Mouse (Mus musculus): ENCODE measurements around the gene Dhx58. TPM values are rescaled to one million over a fixed set of nuclear protein-coding genes. Genes with fewer than 3 reads are reported as not detected.

Gene Dhx58
- 1 to 10 TPM; 1.4 to 2.5 TPM for total RNA-seq (2021)
- long read RNA-seq = 0 reads

- DNase-seq (ENCODE audit: low spot score in 2 of 2) = no peak
Observed at GRCm38 (mm10) chr11:100703851-100704531, at the start of gene Dhx58. TSS of gene Dhx58 (minus strand) at chr11:100704271.

- no peak for DNase-seq (ENCODE audit: low spot score in 2 of 2)
Observed at GRCm38 (mm10) chr11:100752294-100752693, 48.2 kb upstream of the Dhx58 start.

- DNase-seq (ENCODE audit: low spot score in 2 of 2) = peak in 1 of 2 experiments; percentile 61
Observed at GRCm38 (mm10) chr11:100750127-100750526, 46.1 kb upstream of the Dhx58 start.

- DNase-seq (ENCODE audit: low spot score in 2 of 2) = peak in 1 of 2 experiments; percentile 27
Observed at GRCm38 (mm10) chr11:100749469-100749868, 45.4 kb upstream of the Dhx58 start.

GRCm38 (mm10) chr11:100748620-100749019 is 44.5 kb upstream of the Dhx58 start:
- peak in 1 of 2 experiments; percentile 37 for DNase-seq (ENCODE audit: low spot score in 2 of 2)

GRCm38 (mm10) chr11:100747114-100747513 is 43.0 kb upstream of the Dhx58 start:
- no peak for DNase-seq (ENCODE audit: low spot score in 2 of 2)

- DNase-seq (ENCODE audit: low spot score in 2 of 2) = no peak
Observed at GRCm38 (mm10) chr11:100746546-100746945, 42.5 kb upstream of the Dhx58 start.

- peak in 1 of 2 experiments; percentile 67 for DNase-seq (ENCODE audit: low spot score in 2 of 2)
Observed at GRCm38 (mm10) chr11:100745085-100745484, 41.0 kb upstream of the Dhx58 start.

GRCm38 (mm10) chr11:100741348-100741747 is 37.3 kb upstream of the Dhx58 start:
- no peak for DNase-seq (ENCODE audit: low spot score in 2 of 2)

GRCm38 (mm10) chr11:100738749-100739148 is 34.7 kb upstream of the Dhx58 start:
- DNase-seq (ENCODE audit: low spot score in 2 of 2) = no peak

- peak; percentile 99 for DNase-seq (ENCODE audit: low spot score in 2 of 2)
Observed at GRCm38 (mm10) chr11:100738066-100738604, 34.1 kb upstream of the Dhx58 start, which contains the start of gene Rab5c. TSS of gene Rab5c (minus strand) at chr11:100738215.

GRCm38 (mm10) chr11:100737105-100737733 is 33.1 kb upstream of the Dhx58 start:
- no peak for DNase-seq (ENCODE audit: low spot score in 2 of 2)

GRCm38 (mm10) chr11:100736746-100737080 is 32.6 kb upstream of the Dhx58 start:
- DNase-seq (ENCODE audit: low spot score in 2 of 2) = no peak

GRCm38 (mm10) chr11:100735954-100736745 is 32.1 kb upstream of the Dhx58 start:
- DNase-seq (ENCODE audit: low spot score in 2 of 2) = no peak

GRCm38 (mm10) chr11:100735134-100735865 is 31.2 kb upstream of the Dhx58 start:
- no peak for DNase-seq (ENCODE audit: low spot score in 2 of 2)

GRCm38 (mm10) chr11:100730477-100731205 is 26.6 kb upstream of the Dhx58 start:
- no peak for DNase-seq (ENCODE audit: low spot score in 2 of 2)

GRCm38 (mm10) chr11:100729976-100730375 is 25.9 kb upstream of the Dhx58 start:
- no peak for DNase-seq (ENCODE audit: low spot score in 2 of 2)

- DNase-seq (ENCODE audit: low spot score in 2 of 2) = no peak
Observed at GRCm38 (mm10) chr11:100728601-100729000, 24.5 kb upstream of the Dhx58 start.

- DNase-seq (ENCODE audit: low spot score in 2 of 2) = no peak
Observed at GRCm38 (mm10) chr11:100727201-100727600, 23.1 kb upstream of the Dhx58 start.

GRCm38 (mm10) chr11:100724919-100725512 is 20.9 kb upstream of the Dhx58 start:
- DNase-seq (ENCODE audit: low spot score in 2 of 2) = no peak

All from layer of hippocampus, adult 18-20 months (tissue).